Mouse (Mus musculus): ENCODE data around the gene Il18bp. TPM values are rescaled to one million over a fixed set of nuclear protein-coding genes. Genes with fewer than 3 reads are reported as not detected.
"Not testable (repeated sequence)": the region's sequence is repeated elsewhere in the genome, so short reads cannot be mapped to it uniquely, and the experiment has no call there.

Gene Il18bp
- polyA plus RNA-seq, 1 experiment = 13.6 TPM

DNA sequence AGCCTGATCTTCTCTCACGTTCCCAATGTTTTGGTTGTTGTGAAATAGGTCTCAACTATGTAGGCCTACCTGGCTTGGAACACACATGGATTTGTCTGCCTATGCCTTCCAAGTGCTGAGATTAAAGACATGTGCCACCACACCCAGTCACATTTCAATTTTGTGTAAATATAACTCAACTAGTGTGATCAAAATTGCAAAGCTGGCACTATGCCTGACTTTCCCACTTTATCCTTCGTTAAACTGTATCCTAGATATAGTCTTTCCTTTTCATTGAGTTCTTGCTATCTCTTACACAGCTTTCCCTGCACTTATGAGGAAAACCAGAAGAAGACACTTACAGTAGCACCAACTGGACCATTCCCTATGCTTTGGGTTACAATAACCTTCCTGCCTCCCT is 17.0 kb upstream of the Il18bp start:
- TF ChIP-seq POLR2A (IDR thresholded peaks at IDR 0.05; ENCODE audit: borderline replicate concordance, low read depth, low read length) = no peak
- no peak for TF ChIP-seq CTCF (IDR thresholded peaks at IDR 0.05; ENCODE audit: low read depth, low read length)
- Histone ChIP-seq H3K4me3 (ENCODE audit: insufficient read depth, low read length) (no peak overlapping the region), H3K27ac (ENCODE audit: insufficient read depth, low read depth, low read length) (no peak overlapping the region), H3K4me1 (ENCODE audit: control insufficient read depth, insufficient read depth, low read length) (peaks cover 24% of the 10 kb centered on the region)

DNA sequence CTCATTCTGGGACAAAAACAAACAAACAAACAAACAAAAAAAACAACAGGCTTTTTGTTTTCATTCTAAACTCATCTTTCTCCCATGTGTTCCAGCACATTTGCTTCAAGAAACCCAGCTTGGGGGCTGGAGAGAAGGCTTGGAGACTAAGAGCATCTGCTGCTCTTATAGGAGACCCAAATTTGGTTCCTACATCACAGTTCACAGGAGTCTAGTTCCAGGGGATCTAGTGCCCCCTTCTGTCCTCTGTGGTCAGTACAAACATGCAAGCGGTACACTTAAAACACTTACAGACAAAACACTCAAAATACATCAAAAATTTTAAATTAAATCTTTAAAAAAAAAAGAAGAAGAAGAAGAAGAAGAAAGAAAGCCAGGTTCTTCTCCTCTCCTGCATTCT is 16.4 kb upstream of the Il18bp start:
- H3K4me3 ChIP-seq (ENCODE audit: insufficient read depth, low read length) = no peak overlapping the region
- H3K27ac ChIP-seq (ENCODE audit: insufficient read depth, low read depth, low read length) = no peak overlapping the region
- H3K4me1 ChIP-seq (ENCODE audit: control insufficient read depth, insufficient read depth, low read length) = peaks cover 27% of the 10 kb centered on the region
- no peak for TF ChIP-seq CTCF (IDR thresholded peaks at IDR 0.05; ENCODE audit: low read depth, low read length)
- TF ChIP-seq POLR2A (IDR thresholded peaks at IDR 0.05; ENCODE audit: borderline replicate concordance, low read depth, low read length) = no peak

DNA sequence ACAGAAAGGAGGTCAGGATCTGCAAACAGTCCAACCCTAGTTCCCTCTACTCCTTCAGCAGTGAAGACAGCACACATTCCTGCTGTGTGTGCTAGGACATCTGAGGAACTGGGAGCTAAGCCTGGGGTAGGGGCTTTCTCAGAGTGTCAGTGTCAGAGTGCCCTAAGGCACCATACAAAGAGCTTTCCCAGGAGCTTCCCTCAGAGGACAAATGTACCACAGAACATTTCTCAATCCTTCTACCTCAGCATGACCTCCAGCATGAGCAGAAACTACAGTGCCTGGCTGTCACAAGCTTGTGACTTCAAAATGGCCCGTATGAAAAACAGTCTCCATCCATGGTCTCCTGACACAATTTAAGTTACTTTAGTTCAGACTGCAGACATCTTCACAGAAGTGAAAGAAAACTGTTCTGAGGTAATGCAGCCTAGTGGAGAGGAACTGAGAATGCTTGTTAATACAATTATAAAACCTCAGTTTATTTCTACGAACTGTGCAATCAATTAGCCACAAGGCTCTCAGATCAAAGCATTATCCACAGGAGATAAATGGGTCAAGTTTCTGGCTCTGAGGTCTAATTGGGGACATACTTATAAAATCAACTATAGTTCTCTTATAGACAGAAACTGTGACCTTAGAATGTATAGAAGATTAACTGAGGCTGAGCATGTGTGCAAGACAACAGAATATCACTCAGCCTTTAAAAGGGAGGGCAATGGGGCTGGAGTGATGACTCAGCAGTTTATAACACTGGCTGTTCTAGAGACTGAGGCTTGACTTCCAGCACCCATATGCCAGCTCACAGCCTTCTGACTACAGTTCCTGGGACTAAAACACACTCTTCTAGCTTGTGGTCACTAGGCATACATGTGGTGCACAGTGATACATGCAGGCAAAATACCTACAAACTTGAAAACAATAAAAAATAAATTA is 7.0 kb upstream of the Il18bp start:
- peak overlapping the region; percentile 49 for H3K27ac ChIP-seq (ENCODE audit: insufficient read depth, low read depth, low read length)
- H3K4me3 ChIP-seq (ENCODE audit: insufficient read depth, low read length) = no peak overlapping the region
- H3K4me1 ChIP-seq (ENCODE audit: control insufficient read depth, insufficient read depth, low read length) = peaks cover 18% of the 10 kb centered on the region
- TF ChIP-seq CTCF (IDR thresholded peaks at IDR 0.05; ENCODE audit: low read depth, low read length) (no peak), POLR2A (IDR thresholded peaks at IDR 0.05; ENCODE audit: borderline replicate concordance, low read depth, low read length) (no peak)

DNA sequence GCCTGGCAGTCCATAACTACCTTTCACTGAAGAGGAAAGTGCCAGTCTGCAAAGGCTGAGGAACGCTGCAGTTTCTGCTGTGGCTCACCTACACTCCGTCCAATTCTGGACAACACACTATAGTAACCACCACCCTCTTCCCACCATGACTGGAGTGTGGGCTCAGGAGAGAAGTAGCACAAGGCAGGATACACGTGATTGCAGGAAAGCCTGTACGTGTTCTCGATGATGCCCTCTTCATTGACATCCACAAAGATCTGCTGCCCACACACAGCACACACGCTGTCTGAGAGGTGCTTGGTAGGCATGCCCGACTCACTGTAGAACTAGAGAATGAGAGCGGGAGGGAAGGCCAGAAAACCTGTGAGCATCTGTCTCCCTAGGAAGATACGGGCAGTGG is 5.3 kb upstream of the Il18bp start:
- Histone ChIP-seq H3K27ac (ENCODE audit: insufficient read depth, low read depth, low read length) (no peak overlapping the region), H3K4me3 (ENCODE audit: insufficient read depth, low read length) (no peak overlapping the region), H3K4me1 (ENCODE audit: control insufficient read depth, insufficient read depth, low read length) (peaks cover 27% of the 10 kb centered on the region)
- TF ChIP-seq POLR2A (IDR thresholded peaks at IDR 0.05; ENCODE audit: borderline replicate concordance, low read depth, low read length) = no peak
- TF ChIP-seq CTCF (IDR thresholded peaks at IDR 0.05; ENCODE audit: low read depth, low read length) = no peak

DNA sequence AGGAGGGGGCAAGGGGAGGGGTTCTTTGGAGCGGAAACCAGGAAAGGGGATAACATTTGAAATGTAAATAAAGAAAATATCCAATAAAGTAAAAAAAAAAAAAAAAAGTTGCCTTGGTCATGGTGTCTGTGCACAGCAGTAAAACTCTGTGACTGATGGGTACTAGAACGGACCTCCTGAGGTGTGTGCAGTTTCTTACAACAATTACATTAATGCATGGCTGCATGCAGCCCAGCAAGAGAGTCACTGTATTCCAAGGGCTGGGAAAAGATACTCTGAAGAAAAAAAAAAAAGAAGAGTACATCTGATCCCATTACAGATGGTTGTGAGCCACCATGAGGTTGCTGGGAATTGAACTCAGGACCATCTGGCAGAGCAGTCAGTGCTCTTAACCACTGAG is 2.4 kb upstream of the Il18bp start:
- peaks cover 42% of the 10 kb centered on the region for H3K4me1 ChIP-seq (ENCODE audit: control insufficient read depth, insufficient read depth, low read length)

DNA sequence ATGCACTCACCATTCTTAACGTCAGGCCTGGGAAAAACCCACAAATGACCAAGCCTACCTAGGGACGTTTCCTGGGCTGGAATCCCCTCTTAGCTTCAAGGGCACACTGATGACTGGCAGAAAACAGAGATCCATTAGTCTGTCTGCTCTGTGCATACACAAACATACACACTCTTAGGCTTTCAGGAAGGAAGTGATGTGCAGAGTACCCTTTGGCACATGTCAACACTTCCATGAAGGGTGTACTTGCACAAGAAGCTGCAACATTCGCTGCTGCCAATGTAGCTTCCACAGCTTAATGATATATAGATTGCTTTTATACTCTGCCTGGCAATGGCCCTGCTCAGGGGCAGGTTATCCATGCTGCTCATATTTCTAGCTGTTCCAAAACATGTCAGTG is 872 bp upstream of the Il18bp start:
- H3K27ac ChIP-seq (ENCODE audit: insufficient read depth, low read depth, low read length) = peak overlapping the region; percentile 40
- peaks cover 34% of the 10 kb centered on the region for H3K4me1 ChIP-seq (ENCODE audit: control insufficient read depth, insufficient read depth, low read length)
- no peak overlapping the region for H3K4me3 ChIP-seq (ENCODE audit: insufficient read depth, low read length)
- TF ChIP-seq POLR2A (IDR thresholded peaks at IDR 0.05; ENCODE audit: borderline replicate concordance, low read depth, low read length) = no peak

More for the DNA sequence above, 2.4 kb upstream of the Il18bp start:
- not testable (repeated sequence) for H3K4me3 ChIP-seq (ENCODE audit: insufficient read depth, low read length); H3K27ac ChIP-seq (ENCODE audit: insufficient read depth, low read depth, low read length)

DNA sequence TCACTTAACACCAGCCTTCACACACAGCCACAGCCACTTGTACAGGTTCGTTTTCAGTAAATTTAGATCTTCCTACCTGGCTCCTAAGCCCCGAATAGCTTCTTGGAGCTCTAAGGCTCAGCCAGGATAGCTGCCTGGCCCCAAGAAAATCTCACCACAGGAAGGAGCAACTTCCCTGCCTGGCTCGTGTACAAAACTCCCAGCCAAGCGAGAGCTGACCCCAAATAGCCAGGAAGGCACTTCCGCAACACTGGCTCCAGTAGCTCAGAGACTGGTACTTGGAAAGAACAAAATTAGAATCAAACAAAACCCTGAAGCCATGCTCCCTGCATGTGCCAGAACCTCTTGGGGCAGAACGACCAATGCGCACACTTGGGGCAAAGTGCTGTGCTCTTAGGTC is 456 bp downstream of the Il18bp start:
- Histone ChIP-seq H3K4me3 (ENCODE audit: insufficient read depth, low read length) (no peak overlapping the region), H3K27ac (ENCODE audit: insufficient read depth, low read depth, low read length) (peak overlapping the region; percentile 6; the same call in 1 of the 2 replicates), H3K4me1 (ENCODE audit: control insufficient read depth, insufficient read depth, low read length) (peaks cover 34% of the 10 kb centered on the region)
- TF ChIP-seq CTCF (IDR thresholded peaks at IDR 0.05; ENCODE audit: low read depth, low read length) (no peak), POLR2A (IDR thresholded peaks at IDR 0.05; ENCODE audit: borderline replicate concordance, low read depth, low read length) (no peak)

DNA sequence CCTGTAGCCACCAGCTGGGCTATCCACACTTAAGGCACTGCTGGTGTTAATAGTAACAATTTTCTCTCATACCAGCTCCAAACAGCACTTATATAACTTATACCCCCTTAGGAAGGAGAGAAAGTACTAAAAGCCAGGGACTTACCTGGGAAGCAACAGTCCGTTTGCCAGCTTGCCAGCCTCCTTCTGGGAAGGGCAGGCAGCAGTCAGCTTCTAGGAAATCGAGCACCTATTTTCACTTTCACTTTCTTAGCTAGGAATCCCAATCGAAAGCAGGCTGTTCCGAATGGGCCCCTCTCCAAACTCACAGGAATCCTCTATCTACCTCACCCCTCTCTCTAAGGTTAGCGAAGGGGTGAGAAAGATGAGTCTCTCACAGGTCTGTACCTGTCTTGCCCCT is 1.0 kb downstream of the Il18bp start:
- Histone ChIP-seq H3K4me1 (ENCODE audit: control insufficient read depth, insufficient read depth, low read length) (peaks cover 34% of the 10 kb centered on the region), H3K27ac (ENCODE audit: insufficient read depth, low read depth, low read length) (peak overlapping the region; percentile 32), H3K4me3 (ENCODE audit: insufficient read depth, low read length) (peak overlapping the region; percentile 23)
- no peak for TF ChIP-seq POLR2A (IDR thresholded peaks at IDR 0.05; ENCODE audit: borderline replicate concordance, low read depth, low read length)
- no peak for TF ChIP-seq CTCF (IDR thresholded peaks at IDR 0.05; ENCODE audit: low read depth, low read length)

DNA sequence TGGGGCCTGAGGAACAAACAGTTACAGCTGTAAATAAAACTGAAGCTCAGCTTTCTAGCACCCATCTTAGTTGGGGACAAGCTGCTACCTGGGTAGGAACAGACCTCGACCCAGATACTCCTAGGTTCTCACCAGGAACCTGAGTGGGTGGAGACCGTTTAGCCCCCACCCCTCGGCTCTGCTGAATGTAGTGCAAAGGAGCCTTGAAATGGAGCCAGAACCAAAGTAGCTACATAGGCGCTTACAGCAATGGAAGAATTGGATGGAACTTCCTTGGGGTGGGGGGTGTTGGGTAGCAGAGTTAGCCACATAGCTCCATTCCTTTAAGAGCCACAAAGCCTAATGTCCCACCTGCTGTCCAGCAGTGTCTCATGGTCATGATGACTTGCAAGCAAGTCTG is 1.6 kb downstream of the Il18bp start:
- Histone ChIP-seq H3K4me1 (ENCODE audit: control insufficient read depth, insufficient read depth, low read length) (peaks cover 34% of the 10 kb centered on the region), H3K27ac (ENCODE audit: insufficient read depth, low read depth, low read length) (peak overlapping the region; percentile 32), H3K4me3 (ENCODE audit: insufficient read depth, low read length) (no peak overlapping the region)
- no peak for TF ChIP-seq CTCF (IDR thresholded peaks at IDR 0.05; ENCODE audit: low read depth, low read length)
- TF ChIP-seq POLR2A (IDR thresholded peaks at IDR 0.05; ENCODE audit: borderline replicate concordance, low read depth, low read length) = no peak

DNA sequence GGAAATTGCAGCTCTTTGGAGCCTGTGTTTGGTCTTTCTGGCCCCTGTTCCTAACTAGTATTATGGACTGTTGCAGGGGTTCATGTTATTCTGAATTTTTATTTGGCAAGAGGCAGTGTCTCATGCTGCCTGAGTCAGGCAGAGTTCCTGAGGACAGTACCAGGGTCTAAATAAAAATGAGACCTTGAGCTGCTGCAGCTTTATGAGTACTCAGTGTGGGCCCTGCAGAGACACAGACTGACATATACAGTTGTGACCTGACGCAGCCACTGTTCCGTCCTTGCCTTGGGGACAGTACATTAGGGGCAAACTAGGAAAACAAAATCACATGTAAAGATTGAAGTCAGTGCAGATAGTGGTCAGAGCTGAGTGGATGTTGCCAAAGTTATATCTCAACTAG is 3.5 kb downstream of the Il18bp start:
- H3K27ac ChIP-seq (ENCODE audit: insufficient read depth, low read depth, low read length) = no peak overlapping the region
- TF ChIP-seq POLR2A (IDR thresholded peaks at IDR 0.05; ENCODE audit: borderline replicate concordance, low read depth, low read length) = no peak
- no peak for TF ChIP-seq CTCF (IDR thresholded peaks at IDR 0.05; ENCODE audit: low read depth, low read length)
- peaks cover 34% of the 10 kb centered on the region for H3K4me1 ChIP-seq (ENCODE audit: control insufficient read depth, insufficient read depth, low read length)
- H3K4me3 ChIP-seq (ENCODE audit: insufficient read depth, low read length) = no peak overlapping the region
